Mouse (Mus musculus): ENCODE data around the gene Slc35c1.

- TF ChIP-seq CTCF (conservative IDR thresholded peaks at IDR 0.05; ENCODE audit: low read length) (no peak), NANOG (IDR thresholded peaks at IDR 0.05; ENCODE audit: borderline replicate concordance, low read length) (no peak)
Observed at GRCm38 (mm10) chr2:92405687-92406086, 54.7 kb downstream of the Slc35c1 start.

Measured in E14TG2a.4 (cell line).